Comparison of ENCODE assay signal across 26 mouse cellular contexts in the genomic region with DNA sequence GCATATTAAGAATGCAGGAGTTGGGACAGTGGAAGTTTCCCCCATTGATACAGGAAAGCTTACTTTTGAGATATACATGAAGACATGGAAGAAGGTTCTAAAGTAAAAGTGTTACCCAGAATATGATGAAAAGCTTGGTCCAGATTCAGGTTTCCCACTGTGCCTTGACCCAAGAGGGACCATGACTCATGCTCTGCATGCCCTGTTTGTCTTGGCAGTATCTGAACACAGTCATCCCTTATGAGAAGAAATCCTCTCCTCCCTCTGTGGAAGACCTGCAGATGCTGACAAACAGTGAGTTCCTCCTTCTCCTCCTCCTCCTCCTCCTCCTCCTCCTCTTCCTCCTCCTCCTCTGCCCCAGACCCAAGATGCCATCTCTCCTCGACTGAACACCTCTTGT. TPM values are rescaled to one million over a fixed set of nuclear protein-coding genes. Genes with fewer than 3 reads are reported as not detected.
DNase-seq lines count a peak whose midpoint lies in the region; ATAC-seq and TF ChIP-seq lines count a peak whose summit lies in the region.
"Had no signal": no experiment of that assay in that cellular context is flagged by ENCODE, and none has a peak within 500 bp of the region (broad histone marks: within the 10 kb centered on the region; RNA-seq: fewer than 3 reads in every experiment).

No protein-coding gene starts in this region.

- H3K4me1 ChIP-seq in heart, adult 2 months (ENCODE audit: control insufficient read depth, insufficient read depth, low read length) = no peaks in the 10 kb centered on the region
- H3K4me1 ChIP-seq: embryonic facial prominence, embryonic 12.5 days; forebrain, embryonic 12.5 days; heart, embryonic 10.5 days; intestine, embryonic 15.5 days; limb, embryonic 15.5 days had no signal

- WGBS in heart, adult 2 months = 31% methylated on average over 1 of the region's 1 CpGs

- ATAC-seq in megakaryocyte progenitor cell, adult 5-6 weeks (replicated peaks; ENCODE audit: poor library complexity) = no peak
- ATAC-seq: activated CD4-positive, CD25-positive, alpha-beta regulatory T cell, adult 4 months; intestine, embryonic 15.5 days had no signal

- no peak for TF ChIP-seq EP300 in heart, adult 2 months (IDR thresholded peaks at IDR 0.05; ENCODE audit: insufficient read depth, low read depth, low read length)

- H3K27ac ChIP-seq in heart, adult 2 months = no peak overlapping the region
- H3K27ac ChIP-seq: embryonic facial prominence, embryonic 12.5 days; forebrain, embryonic 12.5 days; heart, embryonic 10.5 days; hindbrain, embryonic 14.5 days; intestine, embryonic 15.5 days; limb, embryonic 15.5 days; liver, embryonic 14.5 days had no signal

- no peak for TF ChIP-seq CTCF in heart, adult 2 months (IDR thresholded peaks at IDR 0.05)

- H3K4me3 ChIP-seq in heart, adult 2 months = no peak overlapping the region
- H3K4me3 ChIP-seq: embryonic facial prominence, embryonic 12.5 days; forebrain, embryonic 12.5 days; heart, embryonic 10.5 days; intestine, embryonic 15.5 days; limb, embryonic 15.5 days had no signal

- no peak for TF ChIP-seq POLR2A in heart, adult 2 months (IDR thresholded peaks at IDR 0.05; ENCODE audit: insufficient read depth, low read depth, low read length)

- DNase-seq in adrenal gland, adult 2 months = peak; percentile 28
- no peak for DNase-seq in adrenal gland, postnatal 10 days
- DNase-seq in heart, adult 11 months = peak; percentile 9
- DNase-seq in heart, adult 2 months = no peak
- DNase-seq in cerebellum, adult 9-11 months = peak; percentile 65
- DNase-seq in ovary, postnatal 36 days (ENCODE audit: low spot score) = no peak
- DNase-seq: gastrocnemius, postnatal 36 days; heart, postnatal 4 days; kidney, adult 8-10 months; kidney, postnatal 10 days; left cerebral cortex, postnatal 4 days; lung, embryonic 14.5 days; lung, postnatal 36 days; midbrain, embryonic 14.5 days; retina, postnatal 1 day; thymus, postnatal 14 days had no signal

- no peaks in the 10 kb centered on the region for H3K36me3 ChIP-seq in heart, adult 2 months (ENCODE audit: control insufficient read depth, insufficient read depth, low read length)
- H3K36me3 ChIP-seq: heart, embryonic 10.5 days; intestine, embryonic 15.5 days; limb, embryonic 15.5 days had no signal

- H3K79me2 ChIP-seq in heart, adult 2 months (replicated peaks; ENCODE audit: control insufficient read depth, insufficient read depth, low read length) = no peaks in the 10 kb centered on the region

- no peak overlapping the region for H3K9ac ChIP-seq in heart, adult 2 months (ENCODE audit: low read depth, low read length)
- H3K9ac ChIP-seq: embryonic facial prominence, embryonic 12.5 days; forebrain, embryonic 12.5 days; hindbrain, embryonic 14.5 days; intestine, embryonic 15.5 days; limb, embryonic 15.5 days; liver, embryonic 14.5 days; lung, embryonic 14.5 days had no signal

- intact Hi-C loops in heart, adult 2 months (cut with DNase I) = no loop called here

- H3K27me3 ChIP-seq in heart, adult 2 months (ENCODE audit: control insufficient read depth, insufficient read depth, low read length) = 0 out of 2 replicates have a peak, but pooled peaks cover under 1% of the 10 kb centered on the region
- H3K27me3 ChIP-seq: embryonic facial prominence, embryonic 12.5 days; forebrain, embryonic 12.5 days; intestine, embryonic 15.5 days; limb, embryonic 15.5 days had no signal

RNA-seq across cellular contexts. Expression of gene Fez1, which starts 48.6 kb away (rescaled TPM):
- total RNA-seq in adrenal gland, adult 2 months (2021) = 1 to 10 TPM; 2.7 to 7.2 TPM
- polyA plus RNA-seq in adrenal gland, adult 2 months (2012; rRNA removed) = 0.74 and 0.76 TPM in 2 replicates
- total RNA-seq in adrenal gland, postnatal 10 days (2021) = 1 to 10 TPM; 7.6 to 9.3 TPM
- 1 to 10 TPM; 1.7 to 1.8 TPM for total RNA-seq in heart, adult 2 months (2021)
- 0.88 and 2.0 TPM in 2 replicates for polyA plus RNA-seq in heart, adult 2 months (2012; rRNA removed)
- total RNA-seq in megakaryocyte progenitor cell, adult 5-6 weeks (2015) = not detected in 2 replicates
- not detected in 2 replicates for total RNA-seq in megakaryocyte progenitor cell, adult 5-6 weeks (2017)
- total RNA-seq: megakaryocyte-erythroid progenitor cell, adult 5-6 weeks had no signal
- polyA plus RNA-seq: activated CD4-positive, CD25-positive, alpha-beta regulatory T cell, adult 4 months had no signal

Comparison
In these comparisons a context has a peak if more than half of its experiments do, and no peak if none do; other contexts are left out.
1. DNase-seq: peak in adrenal gland, adult 2 months (single experiment), heart, adult 11 months (single experiment) and cerebellum, adult 9-11 months (single experiment); none in adrenal gland, postnatal 10 days (single experiment), heart, adult 2 months (0 of 2) and ovary, postnatal 36 days (single experiment).